Mouse (Mus musculus) layer of hippocampus, adult 2 months (tissue): ENCODE measurements around the gene Rps19. TPM values are rescaled to one million over a fixed set of nuclear protein-coding genes. Genes with fewer than 3 reads are reported as not detected.

Experiments used
- DNase-seq, 2 experiments: peaks; one replicate each; pipeline ENCODE4 v3.0.0; 2022; ENCODE audit warnings: low spot score in 2 of 2
- H3K27ac ChIP-seq: fragments of 200-600 bp; 2 replicates; pipeline ENCODE4 v1.8.1; 2022
- H3K4me3 ChIP-seq: fragments of 200-600 bp; 2 replicates; pipeline ENCODE4 v1.8.1; 2022; ENCODE audit warnings: mild to moderate bottlenecking
- CTCF ChIP-seq: fragments of 200-600 bp; conservative IDR thresholded peaks from 2 replicates; pipeline ENCODE4 v1.8.1; 2022; ENCODE audit warnings: antibody characterized with exemption, mild to moderate bottlenecking, moderate library complexity
- total RNA-seq, 2 experiments: library from RNA; stranded (reverse); gene quantifications; 2 replicates each; pipeline ENCODE4 v1.2.3; 2021

Gene Rps19
- total RNA-seq, 2 experiments from 2014 or later = 501 to 525 TPM

DNA sequence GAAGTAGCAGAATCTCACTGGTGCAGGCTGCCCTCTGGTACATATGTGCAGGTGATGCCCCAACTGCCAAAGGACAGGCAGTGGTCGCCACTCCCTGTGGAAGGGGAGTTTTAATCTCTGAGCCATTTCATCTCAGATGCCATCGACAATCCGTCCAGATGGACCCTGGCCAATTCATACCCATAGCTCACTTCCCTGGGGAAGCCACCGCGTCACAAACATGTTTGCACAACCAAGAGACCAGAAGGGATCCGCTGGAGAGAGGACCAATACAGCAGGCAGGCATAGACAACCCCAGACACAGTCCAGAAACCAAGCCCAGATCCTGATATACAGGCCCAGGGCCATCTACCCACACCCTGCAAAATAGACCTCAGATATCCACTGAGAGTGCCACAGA lies 46.3 kb downstream of the Rps19 start:
- no peak for DNase-seq
- Histone ChIP-seq H3K27ac (no peak overlapping the region), H3K4me3 (no peak overlapping the region)
- TF ChIP-seq CTCF = no peak

DNA sequence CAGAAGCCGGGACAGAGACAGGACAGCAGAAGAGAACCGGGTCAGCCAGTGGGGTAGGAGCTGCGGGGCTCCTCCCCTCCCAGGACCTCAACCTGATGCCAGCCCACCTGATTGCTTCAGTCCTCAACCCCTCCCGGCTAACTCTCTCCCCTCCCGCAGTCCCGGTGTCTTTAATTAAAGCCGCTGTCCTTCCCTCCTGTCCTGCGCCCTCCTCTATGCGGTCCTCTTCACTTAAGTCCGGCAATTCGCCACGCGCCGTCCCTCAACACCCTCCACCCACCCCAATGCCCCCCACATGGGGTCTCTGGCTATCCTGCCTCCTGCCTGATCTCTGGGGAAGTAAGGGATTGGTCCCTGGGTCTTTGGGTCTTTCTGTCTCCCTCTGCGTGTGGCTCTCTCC lies 47.5 kb downstream of the Rps19 start:
- Histone ChIP-seq H3K27ac (no peak overlapping the region), H3K4me3 (no peak overlapping the region)
- no peak for TF ChIP-seq CTCF

More for the DNA sequence above, 47.5 kb downstream of the Rps19 start:
- no peak for DNase-seq

Other genes with a start within 250 kb of the Rps19 start
- gene Lypd3, start 247.8 kb upstream of the Rps19 start, total RNA-seq = under 1 TPM; 0.51 to 0.56 TPM
- not detected for gene Tex101, start 207.7 kb upstream of the Rps19 start, total RNA-seq
- not detected for gene BC049730, start 175.1 kb upstream of the Rps19 start, total RNA-seq
- not detected for gene Gm4763, start 157.5 kb upstream of the Rps19 start, total RNA-seq
- under 1 TPM in 1 of 2 experiments, not detected in 1; 0.41 TPM for gene Cd177, start 124.1 kb upstream of the Rps19 start, total RNA-seq
- not detected for gene Ceacam10, start 107.2 kb upstream of the Rps19 start, total RNA-seq
- gene Gm9844, start 22.2 kb upstream of the Rps19 start, total RNA-seq = 1 to 10 TPM in 1 of 2 experiments, not detected in 1; 1.6 TPM
- gene Lypd4, start 14.4 kb upstream of the Rps19 start, total RNA-seq = not detected
- not detected for gene Dmrtc2, start 14.3 kb upstream of the Rps19 start, total RNA-seq
- gene Cd79a, start 13.0 kb downstream of the Rps19 start, total RNA-seq = not detected
- gene Arhgef1, start 18.5 kb downstream of the Rps19 start, total RNA-seq = 10 to 100 TPM; 88.3 to 100.0 TPM
- gene Gm4881, start 60.1 kb downstream of the Rps19 start, total RNA-seq = not detected
- gene Rabac1, start 88.4 kb downstream of the Rps19 start, total RNA-seq = 100 to 1,000 TPM; 275 to 315 TPM
- gene Atp1a3, start 121.6 kb downstream of the Rps19 start, total RNA-seq = 1,000 to 10,000 TPM; 2,443 to 2,563 TPM
- gene Grik5, start 188.0 kb downstream of the Rps19 start, total RNA-seq = 100 to 1,000 TPM; 247 to 248 TPM
- 10 to 100 TPM; 29.3 to 30.3 TPM for gene Zfp574, start 188.2 kb downstream of the Rps19 start, total RNA-seq